Mouse (Mus musculus): ENCODE results near the gene Armcx2. TPM values are rescaled to one million over a fixed set of nuclear protein-coding genes. Genes with fewer than 3 reads are reported as not detected.

Gene Armcx2
- polyA plus RNA-seq, 1 experiment from 2014 or later = 85.0 TPM

Small RNAs within 50 kb of the gene (microRNA-seq; reads per million reads assigned to microRNA genes)
- gene Mir7093 = not detected

Other genes starting within 250 kb of the Armcx2 start
- 1.1 and 1.2 TPM in 2 replicates for gene Btk, start 225.7 kb downstream of the Armcx2 start, polyA plus RNA-seq (2016; fragmentation: Nextera tagmentation; extraction: Ambion mirVana)
- 229 and 268 TPM in 2 replicates for gene Rpl36a, start 223.6 kb downstream of the Armcx2 start, polyA plus RNA-seq (2016; fragmentation: Nextera tagmentation; extraction: Ambion mirVana)
- gene Gla, start 208.1 kb downstream of the Armcx2 start, polyA plus RNA-seq (2016; fragmentation: Nextera tagmentation; extraction: Ambion mirVana) = 4.5 TPM in 2 replicates
- gene Hnrnph2, start 208.0 kb downstream of the Armcx2 start, polyA plus RNA-seq (2016; fragmentation: Nextera tagmentation; extraction: Ambion mirVana) = 186 and 202 TPM in 2 replicates
- 7.3 and 9.1 TPM in 2 replicates for gene Armcx4, start 122.7 kb downstream of the Armcx2 start, polyA plus RNA-seq (2016; fragmentation: Nextera tagmentation; extraction: Ambion mirVana)
- gene Armcx1, start 91.3 kb downstream of the Armcx2 start, polyA plus RNA-seq (2016; fragmentation: Nextera tagmentation; extraction: Ambion mirVana) = 67.1 and 68.8 TPM in 2 replicates
- 22.3 and 24.5 TPM in 2 replicates for gene Armcx6, start 57.8 kb downstream of the Armcx2 start, polyA plus RNA-seq (2016; fragmentation: Nextera tagmentation; extraction: Ambion mirVana)
- 56.6 and 60.5 TPM in 2 replicates for gene Armcx3, start 52.6 kb downstream of the Armcx2 start, polyA plus RNA-seq (2016; fragmentation: Nextera tagmentation; extraction: Ambion mirVana)
- 0.45 and 0.61 TPM in 2 replicates for gene Nxf2, start 155.5 kb upstream of the Armcx2 start, polyA plus RNA-seq (2016; fragmentation: Nextera tagmentation; extraction: Ambion mirVana)
- gene Zmat1, start 200.0 kb upstream of the Armcx2 start, polyA plus RNA-seq (2016; fragmentation: Nextera tagmentation; extraction: Ambion mirVana) = 7.3 and 7.6 TPM in 2 replicates